Mouse (Mus musculus) A20 (cell line): ENCODE measurements around the gene March6.

Experiments used
- DNase-seq: peaks from one replicate; pipeline ENCODE4 v3.0.0-alpha.2; 2011; ENCODE audit warnings: low read depth, low spot score

March6 gene

GRCm38 (mm10) chr15:31542013-31542958, 11.4 kb upstream of the March6 start:
- no peak for DNase-seq

GRCm38 (mm10) chr15:31540513-31540802, 9.6 kb upstream of the March6 start:
- DNase-seq = no peak

- no peak for DNase-seq
Observed at GRCm38 (mm10) chr15:31539643-31540512, 9.0 kb upstream of the March6 start.

- no peak for DNase-seq
Observed at GRCm38 (mm10) chr15:31538346-31538745, 7.5 kb upstream of the March6 start.

DNA sequence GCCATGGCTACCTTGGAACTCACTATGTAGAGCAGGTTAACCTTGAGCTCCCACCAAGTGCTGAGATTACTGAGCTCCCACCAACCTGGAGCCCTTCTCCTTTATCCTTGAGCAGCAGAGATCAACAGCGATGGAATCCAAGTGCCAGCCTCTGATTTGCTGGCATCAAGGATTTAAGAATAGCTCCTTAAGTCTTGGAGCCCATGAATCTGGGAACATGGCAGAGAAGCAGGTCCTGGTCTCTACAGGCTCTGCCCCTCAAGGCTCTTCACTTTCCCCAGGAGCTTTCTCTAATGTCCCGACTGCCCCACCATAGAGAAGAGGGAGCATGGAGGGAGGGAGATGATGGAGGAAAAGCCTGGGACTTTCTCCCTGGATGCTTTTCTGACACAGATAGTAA, 6.9 kb upstream of the March6 start:
- DNase-seq = no peak

- no peak for DNase-seq
Observed at GRCm38 (mm10) chr15:31536051-31536737, 5.3 kb upstream of the March6 start.

- no peak for DNase-seq
Observed at GRCm38 (mm10) chr15:31535259-31535855, 4.5 kb upstream of the March6 start.

DNA sequence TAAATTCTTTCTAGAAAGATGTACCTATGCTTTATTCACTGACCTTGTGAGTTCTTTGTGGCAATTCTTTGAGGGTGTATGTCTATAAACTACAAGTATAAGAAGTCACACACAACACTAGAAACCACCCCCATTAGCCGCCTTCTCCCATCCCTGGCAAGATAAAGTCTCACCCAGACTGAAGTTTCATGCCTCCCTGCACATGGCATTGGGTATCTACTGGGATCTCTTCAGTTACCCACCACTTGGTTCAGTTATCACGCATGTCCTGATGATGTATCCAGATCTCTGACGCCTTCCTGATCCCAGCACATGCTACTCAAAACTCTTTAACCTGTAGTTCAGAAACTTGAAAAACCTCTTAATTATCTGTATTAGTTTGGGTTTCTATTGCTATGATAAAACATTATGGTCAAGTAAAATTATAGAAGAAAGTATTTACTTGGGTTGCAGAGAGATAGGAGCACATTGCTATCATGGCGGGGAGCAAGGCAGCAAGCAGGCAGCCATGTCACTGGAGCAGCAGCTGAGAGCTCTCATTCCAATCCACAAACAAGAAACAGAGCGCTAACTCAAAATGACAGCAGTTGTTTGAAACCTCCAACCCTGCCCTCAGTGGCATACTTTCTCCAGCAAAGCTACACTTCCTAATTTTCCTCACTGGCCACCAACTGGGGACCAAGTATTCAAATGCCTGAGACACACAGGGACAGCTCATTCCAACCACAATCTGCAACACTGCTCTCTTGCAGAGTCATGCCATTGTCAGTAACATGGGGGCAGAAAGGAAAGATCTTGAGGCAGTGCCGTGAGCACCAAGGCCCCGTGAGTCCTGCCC, 3.8 kb upstream of the March6 start:
- no peak for DNase-seq

GRCm38 (mm10) chr15:31533529-31533928, 2.7 kb upstream of the March6 start:
- DNase-seq = no peak

DNA sequence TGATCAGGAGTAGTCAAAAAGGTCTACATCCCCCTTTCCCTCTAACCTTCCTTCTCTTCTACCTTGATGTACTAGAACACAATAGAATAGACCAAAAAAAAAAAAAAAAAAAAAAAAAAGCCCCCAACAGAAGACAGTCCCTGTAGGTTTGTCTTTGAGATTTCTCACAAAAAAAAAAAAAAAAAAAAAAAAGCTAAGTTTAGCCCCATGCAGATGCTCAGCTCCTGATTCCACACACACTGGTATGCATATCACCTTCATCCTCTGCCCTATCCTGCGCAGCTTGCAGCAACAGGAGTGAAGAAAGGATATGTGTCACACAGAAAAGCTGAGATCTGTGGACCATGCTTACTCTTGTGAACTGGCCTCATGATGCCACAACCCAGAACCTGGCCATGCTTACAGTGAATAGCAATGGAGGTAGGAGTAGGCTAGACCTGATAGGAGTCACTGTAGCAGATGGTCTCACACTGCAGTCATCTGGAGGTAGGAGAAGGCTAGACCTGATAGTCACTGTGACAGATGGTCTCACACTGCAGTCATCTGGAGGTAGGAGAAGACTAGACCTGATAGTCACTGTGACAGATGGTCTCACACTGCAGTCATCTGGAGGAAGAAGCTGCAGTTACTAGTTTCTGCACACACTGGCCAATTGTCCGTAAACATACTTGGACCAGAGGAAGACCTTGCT, 1.6 kb upstream of the March6 start:
- no peak for DNase-seq

DNA sequence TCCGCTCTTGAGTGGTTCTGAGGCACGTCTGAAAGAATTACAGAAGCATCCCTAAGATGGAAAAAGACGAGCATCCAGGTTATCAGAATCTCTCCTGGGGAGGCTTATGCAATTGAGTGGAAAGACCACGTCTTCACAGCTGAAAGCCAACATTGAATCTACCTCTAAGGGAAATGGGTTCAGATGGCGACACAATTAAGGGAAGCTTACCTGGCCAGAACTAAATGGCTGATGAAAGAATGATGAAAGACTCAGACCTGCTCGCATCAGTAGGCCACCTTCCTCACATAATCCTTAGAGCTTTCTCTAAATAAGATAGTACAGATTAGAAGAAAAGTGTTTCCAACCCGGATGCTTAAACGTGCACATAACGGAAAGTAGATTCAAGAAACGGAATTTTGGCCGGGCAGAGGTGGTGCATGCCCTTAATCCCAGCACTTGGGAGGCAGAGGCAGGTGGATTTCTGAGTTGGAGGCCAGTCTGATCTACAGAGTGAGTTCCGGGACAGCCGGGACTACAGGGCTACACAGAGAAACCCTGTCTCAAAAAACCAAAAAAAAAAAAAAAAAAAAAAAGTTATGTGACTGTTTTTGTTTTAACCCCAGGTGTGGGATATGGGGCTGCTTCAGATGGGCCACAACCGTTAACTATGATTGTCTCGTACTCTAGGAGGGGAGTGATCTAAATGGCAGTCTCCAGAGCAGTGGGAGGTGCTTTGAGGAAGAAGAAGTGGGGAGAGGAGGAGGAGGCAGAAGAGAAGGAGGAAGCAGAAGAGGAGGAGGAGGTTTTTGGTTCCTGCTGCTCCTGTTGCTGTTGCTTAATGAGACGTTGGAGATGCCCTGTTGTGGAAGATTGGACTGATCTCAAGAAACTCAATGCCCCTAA, 835 bp upstream of the March6 start:
- peak; percentile 67 for DNase-seq

DNA sequence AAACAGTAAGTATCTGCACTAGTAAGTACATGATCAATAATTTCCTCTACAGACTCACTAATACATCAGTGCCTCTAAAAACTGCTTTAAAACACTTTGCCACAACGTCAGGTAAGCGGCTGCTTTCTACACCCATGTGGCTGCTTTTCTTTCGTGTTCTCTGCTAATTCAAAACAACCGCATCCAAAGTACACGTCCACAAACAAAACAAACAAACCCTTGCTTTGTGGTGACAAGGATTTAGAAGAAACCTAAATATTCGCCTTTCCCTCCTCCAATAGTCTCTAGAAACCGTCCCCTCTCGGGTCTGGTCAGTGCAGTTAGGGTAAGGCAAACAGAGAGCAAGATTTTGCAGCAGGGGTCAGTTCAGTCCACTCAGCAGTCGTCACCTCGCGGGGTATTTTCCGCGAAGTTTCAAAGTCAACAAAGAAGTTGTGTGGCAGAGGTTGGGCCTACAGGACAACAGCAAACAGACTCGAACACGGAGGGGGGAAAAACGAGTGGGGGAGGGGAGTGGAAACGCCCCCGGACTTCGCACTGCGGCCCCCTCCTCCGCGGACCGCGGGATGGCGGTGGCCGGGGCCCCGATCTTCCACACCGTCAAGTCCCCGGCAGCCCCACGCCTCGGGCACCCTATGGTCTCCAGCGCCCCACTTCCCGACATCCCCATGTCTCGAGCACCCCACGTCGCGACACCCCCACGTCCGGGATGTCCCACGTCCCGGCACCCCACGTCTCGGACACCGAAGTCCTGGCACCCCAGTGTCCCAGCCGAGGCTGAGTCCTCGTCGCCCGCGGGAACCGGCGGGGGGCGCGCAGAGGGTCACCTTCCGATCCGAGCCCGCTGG, 818 bp downstream of the March6 start:
- DNase-seq = peak; percentile 45

DNA sequence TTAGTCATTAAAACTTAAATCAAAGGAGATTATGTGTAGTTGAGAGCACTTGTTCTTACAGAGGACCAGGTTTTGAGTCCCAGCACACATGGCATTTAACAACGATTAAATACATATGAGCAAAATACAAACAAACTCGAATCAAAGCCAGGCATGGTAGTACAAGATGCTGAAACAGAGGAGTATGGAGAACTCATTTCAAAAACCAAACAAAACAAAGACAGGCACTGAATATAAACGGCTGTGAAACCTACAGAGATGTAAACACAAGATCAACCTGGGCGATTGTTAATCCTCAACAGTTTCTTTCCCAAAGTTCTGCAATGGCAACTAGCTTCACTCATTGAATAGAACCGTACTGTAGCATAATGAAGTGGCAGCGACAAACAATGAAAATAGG, 1.8 kb downstream of the March6 start:
- DNase-seq = no peak

GRCm38 (mm10) chr15:31528477-31528876, 2.4 kb downstream of the March6 start:
- DNase-seq = no peak

DNA sequence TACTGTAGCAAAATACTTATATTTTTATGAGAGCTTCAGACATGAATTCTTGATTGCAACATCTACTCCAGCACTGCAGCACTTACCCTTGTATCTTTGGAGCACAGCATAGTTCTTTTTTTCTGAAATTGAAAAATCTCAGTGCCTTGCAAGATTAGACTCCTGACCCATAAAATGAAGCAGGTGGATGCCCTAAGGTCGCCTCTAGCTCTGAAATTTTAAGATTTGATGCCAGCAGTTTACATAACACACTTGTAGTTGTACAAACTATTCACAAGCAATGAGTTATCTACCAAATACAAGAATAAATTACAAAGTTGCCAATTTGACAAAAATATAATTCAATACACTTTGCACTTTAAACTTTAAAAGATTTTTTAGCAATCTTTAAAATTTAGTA, 4.4 kb downstream of the March6 start:
- DNase-seq = no peak

DNA sequence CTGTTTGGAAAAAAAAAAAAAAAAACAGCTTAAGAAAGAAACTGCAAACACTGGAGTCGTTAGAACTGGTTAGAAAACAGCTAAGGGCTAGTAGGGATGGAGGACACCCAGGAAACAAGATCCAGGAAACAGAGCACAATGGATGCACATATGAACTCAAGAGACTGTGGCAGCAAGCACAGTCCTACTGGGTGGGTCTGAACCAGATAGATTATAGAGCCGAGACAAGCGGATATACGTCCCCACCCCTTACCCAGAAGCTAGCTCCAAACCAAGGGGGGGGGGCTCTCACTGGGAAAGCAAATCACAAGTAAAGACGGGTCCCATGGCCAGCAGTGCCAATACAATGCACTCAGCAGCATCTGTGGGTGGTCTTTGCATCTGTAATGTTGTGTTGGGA, 11.9 kb downstream of the March6 start:
- DNase-seq = no peak

- DNase-seq = no peak
Observed at GRCm38 (mm10) chr15:31518371-31518770, 12.5 kb downstream of the March6 start.

GRCm38 (mm10) chr15:31517186-31517585, 13.7 kb downstream of the March6 start:
- DNase-seq = no peak
